Mouse (Mus musculus): Measurements from ENCODE around the gene Dnal4. TPM values are rescaled to one million over a fixed set of nuclear protein-coding genes. Genes with fewer than 3 reads are reported as not detected.

Dnal4 gene
- total and polyA plus RNA-seq, 2 experiments from 2014 or later = 40.8 to 55.9 TPM

- no peak for ATAC-seq (ENCODE audit: low FRiP score)
- H3K4me3 ChIP-seq (ENCODE audit: low read depth, low read length) = no peak overlapping the region
- H3K27ac ChIP-seq (ENCODE audit: low read depth, low read length) = no peak overlapping the region
- H3K9me3 ChIP-seq (ENCODE audit: low read length) = no peaks in the 10 kb centered on the region
- no peak for TF ChIP-seq CTCF (IDR thresholded peaks at IDR 0.05)
- no peaks in the 10 kb centered on the region for H3K36me3 ChIP-seq (ENCODE audit: insufficient read depth, low read length)
- H3K9ac ChIP-seq (replicated peaks; ENCODE audit: low read length, poor library complexity, severe bottlenecking) = no peak overlapping the region
- DNase-seq (ENCODE audit: low spot score) = no peak
- no peak overlapping the region for H3K4me2 ChIP-seq (ENCODE audit: low read depth, low read length, poor library complexity, severe bottlenecking)
- no peaks in the 10 kb centered on the region for H3K4me1 ChIP-seq (ENCODE audit: insufficient read depth, low read length)
- 88% methylated on average over 7 of the region's 7 CpGs for WGBS
- no peaks in the 10 kb centered on the region for H3K27me3 ChIP-seq (ENCODE audit: insufficient read depth, low read length)
Measured at GRCm38 (mm10) chr15:79749162-79749561, 28.5 kb downstream of the Dnal4 start.

- DNase-seq (ENCODE audit: low spot score) = peak; percentile 60
- WGBS = 52% methylated on average over 11 of the region's 11 CpGs
Measured at GRCm38 (mm10) chr15:79747998-79748397, 29.7 kb downstream of the Dnal4 start.

GRCm38 (mm10) chr15:79745883-79746282 is 31.8 kb downstream of the Dnal4 start:
- H3K4me3 ChIP-seq (ENCODE audit: low read depth, low read length) = no peak overlapping the region
- no peak overlapping the region for H3K9ac ChIP-seq (replicated peaks; ENCODE audit: low read length, poor library complexity, severe bottlenecking)
- H3K4me2 ChIP-seq (ENCODE audit: low read depth, low read length, poor library complexity, severe bottlenecking) = no peak overlapping the region
- ATAC-seq (ENCODE audit: low FRiP score) (no peak), DNase-seq (ENCODE audit: low spot score) (no peak)
- H3K27me3 ChIP-seq (ENCODE audit: insufficient read depth, low read length) = no peaks in the 10 kb centered on the region
- TF ChIP-seq CTCF (IDR thresholded peaks at IDR 0.05) = no peak
- H3K27ac ChIP-seq (ENCODE audit: low read depth, low read length) = no peak overlapping the region
- 88% methylated on average over 5 of the region's 5 CpGs for WGBS
- no peaks in the 10 kb centered on the region for H3K9me3 ChIP-seq (ENCODE audit: low read length)
- H3K4me1 ChIP-seq (ENCODE audit: insufficient read depth, low read length) = peaks cover 10% of the 10 kb centered on the region
- no peaks in the 10 kb centered on the region for H3K36me3 ChIP-seq (ENCODE audit: insufficient read depth, low read length)

More at GRCm38 (mm10) chr15:79747998-79748397, 29.7 kb downstream of the Dnal4 start:
- TF ChIP-seq CTCF (IDR thresholded peaks at IDR 0.05) = peak; percentile 72
- Histone ChIP-seq H3K9me3 (ENCODE audit: low read length) (no peaks in the 10 kb centered on the region), H3K9ac (replicated peaks; ENCODE audit: low read length, poor library complexity, severe bottlenecking) (0 out of 2 replicates have a peak overlapping the region, but pooled peaks have one; percentile 4), H3K27me3 (ENCODE audit: insufficient read depth, low read length) (no peaks in the 10 kb centered on the region), H3K27ac (ENCODE audit: low read depth, low read length) (no peak overlapping the region), H3K4me2 (ENCODE audit: low read depth, low read length, poor library complexity, severe bottlenecking) (no peak overlapping the region), H3K4me1 (ENCODE audit: insufficient read depth, low read length) (peaks cover under 1% of the 10 kb centered on the region; the same call in 1 of the 2 replicates), H3K4me3 (ENCODE audit: low read depth, low read length) (no peak overlapping the region), H3K36me3 (ENCODE audit: insufficient read depth, low read length) (no peaks in the 10 kb centered on the region)
- ATAC-seq (ENCODE audit: low FRiP score) = peak; percentile 57; the same call in 1 of the 2 replicates

- WGBS = 88% methylated on average over 10 of the region's 10 CpGs
- Histone ChIP-seq H3K27me3 (ENCODE audit: insufficient read depth, low read length) (no peaks in the 10 kb centered on the region), H3K9ac (replicated peaks; ENCODE audit: low read length, poor library complexity, severe bottlenecking) (no peak overlapping the region), H3K27ac (ENCODE audit: low read depth, low read length) (no peak overlapping the region), H3K9me3 (ENCODE audit: low read length) (no peaks in the 10 kb centered on the region), H3K4me1 (ENCODE audit: insufficient read depth, low read length) (peaks cover 10% of the 10 kb centered on the region), H3K4me2 (ENCODE audit: low read depth, low read length, poor library complexity, severe bottlenecking) (no peak overlapping the region), H3K36me3 (ENCODE audit: insufficient read depth, low read length) (no peaks in the 10 kb centered on the region), H3K4me3 (ENCODE audit: low read depth, low read length) (no peak overlapping the region)
- DNase-seq (ENCODE audit: low spot score) (no peak), ATAC-seq (ENCODE audit: low FRiP score) (no peak)
- TF ChIP-seq CTCF (IDR thresholded peaks at IDR 0.05) = no peak
Measured at GRCm38 (mm10) chr15:79745312-79745711, 32.3 kb downstream of the Dnal4 start.

GRCm38 (mm10) chr15:79744742-79745141 is 32.9 kb downstream of the Dnal4 start:
- DNase-seq (ENCODE audit: low spot score) (no peak), ATAC-seq (ENCODE audit: low FRiP score) (no peak)
- no peak overlapping the region for H3K4me2 ChIP-seq (ENCODE audit: low read depth, low read length, poor library complexity, severe bottlenecking)
- H3K36me3 ChIP-seq (ENCODE audit: insufficient read depth, low read length) = no peaks in the 10 kb centered on the region
- H3K4me1 ChIP-seq (ENCODE audit: insufficient read depth, low read length) = peaks cover 10% of the 10 kb centered on the region
- no peak for TF ChIP-seq CTCF (IDR thresholded peaks at IDR 0.05)
- WGBS = 75% methylated on average over 8 of the region's 8 CpGs
- no peaks in the 10 kb centered on the region for H3K27me3 ChIP-seq (ENCODE audit: insufficient read depth, low read length)
- H3K27ac ChIP-seq (ENCODE audit: low read depth, low read length) = no peak overlapping the region
- no peak overlapping the region for H3K9ac ChIP-seq (replicated peaks; ENCODE audit: low read length, poor library complexity, severe bottlenecking)
- H3K4me3 ChIP-seq (ENCODE audit: low read depth, low read length) = no peak overlapping the region
- H3K9me3 ChIP-seq (ENCODE audit: low read length) = no peaks in the 10 kb centered on the region

- H3K4me2 ChIP-seq (ENCODE audit: low read depth, low read length, poor library complexity, severe bottlenecking) = no peak overlapping the region
- H3K4me3 ChIP-seq (ENCODE audit: low read depth, low read length) = no peak overlapping the region
- no peak overlapping the region for H3K9ac ChIP-seq (replicated peaks; ENCODE audit: low read length, poor library complexity, severe bottlenecking)
- H3K36me3 ChIP-seq (ENCODE audit: insufficient read depth, low read length) = 0 out of 2 replicates have a peak, but pooled peaks cover 5% of the 10 kb centered on the region
- no peak overlapping the region for H3K27ac ChIP-seq (ENCODE audit: low read depth, low read length)
- peaks cover 10% of the 10 kb centered on the region for H3K4me1 ChIP-seq (ENCODE audit: insufficient read depth, low read length)
- 92% methylated on average over 11 of the region's 11 CpGs for WGBS
- TF ChIP-seq CTCF (IDR thresholded peaks at IDR 0.05) = no peak
- DNase-seq (ENCODE audit: low spot score) = no peak
- H3K9me3 ChIP-seq (ENCODE audit: low read length) = no peaks in the 10 kb centered on the region
- ATAC-seq (ENCODE audit: low FRiP score) = no peak
- no peaks in the 10 kb centered on the region for H3K27me3 ChIP-seq (ENCODE audit: insufficient read depth, low read length)
Measured at GRCm38 (mm10) chr15:79744001-79744400, 33.6 kb downstream of the Dnal4 start.
